Mouse (Mus musculus): ENCODE measurements at regions not wholly inside any gene's neighbourhood (a gene's known extent, or its start where the extent isn't known, plus 50 kb on each side); places are given as distances from the start of the nearest gene placed in this dataset.

- 12% methylated on average over 6 of the region's 6 CpGs for WGBS
- Histone ChIP-seq H3K9ac (replicated peaks; ENCODE audit: low read length) (0 out of 2 replicates have a peak overlapping the region, but pooled peaks have one; percentile 5), H3K4me2 (ENCODE audit: low read depth, low read length) (0 out of 2 replicates have a peak overlapping the region, but pooled peaks have one; percentile 49), H3K4me3 (ENCODE audit: low read length) (no peak overlapping the region), H3K4me1 (ENCODE audit: insufficient read depth, low read length) (peaks cover 17% of the 10 kb centered on the region), H3K36me3 (ENCODE audit: insufficient read depth, low read length) (no peaks in the 10 kb centered on the region), H3K27ac (peak overlapping the region; percentile 73), H3K9me3 (ENCODE audit: low read length) (no peaks in the 10 kb centered on the region), H3K27me3 (ENCODE audit: insufficient read depth, low read length) (no peaks in the 10 kb centered on the region)
- no peak for TF ChIP-seq CTCF (IDR thresholded peaks at IDR 0.05; ENCODE audit: low read depth)
- ATAC-seq, result peak; percentile 32
- peak; percentile 71 for DNase-seq (ENCODE audit: low spot score)
Observed at GRCm38 (mm10) chr17:9904525-9904991, 235.0 kb upstream of the Pabpc6 start.

DNA sequence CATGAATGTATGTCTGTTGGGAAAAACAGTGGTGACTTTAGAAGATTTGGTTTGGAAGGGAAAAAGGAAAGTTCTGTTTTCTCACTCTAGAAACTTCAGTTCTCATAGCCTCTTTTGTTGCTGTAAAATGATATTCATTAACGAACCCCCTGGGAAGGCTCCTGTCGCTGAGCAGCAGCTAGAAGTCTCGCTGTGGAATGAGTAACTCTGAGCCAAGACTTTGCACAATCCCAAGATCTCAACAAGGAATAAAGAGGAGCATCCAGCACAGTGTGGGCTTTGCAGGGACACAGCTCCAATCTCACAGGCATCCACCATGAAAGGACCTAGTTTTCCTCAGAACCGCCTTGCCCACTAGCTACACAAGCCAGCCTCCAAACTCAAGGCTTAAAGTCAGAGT, 233.8 kb upstream of the Pabpc6 start:
- H3K27me3 ChIP-seq (ENCODE audit: insufficient read depth, low read length), result no peaks in the 10 kb centered on the region
- DNase-seq (ENCODE audit: low spot score) (peak; percentile 79), ATAC-seq (peak; percentile 65)
- no peak overlapping the region for H3K4me3 ChIP-seq (ENCODE audit: low read length)
- WGBS, result 30% methylated on average over 4 of the region's 4 CpGs
- no peak overlapping the region for H3K4me2 ChIP-seq (ENCODE audit: low read depth, low read length)
- H3K27ac ChIP-seq, result peak overlapping the region; percentile 73
- TF ChIP-seq CTCF (IDR thresholded peaks at IDR 0.05; ENCODE audit: low read depth), result no peak
- H3K9me3 ChIP-seq (ENCODE audit: low read length), result no peaks in the 10 kb centered on the region
- H3K9ac ChIP-seq (replicated peaks; ENCODE audit: low read length), result no peak overlapping the region
- H3K36me3 ChIP-seq (ENCODE audit: insufficient read depth, low read length), result no peaks in the 10 kb centered on the region
- peaks cover 17% of the 10 kb centered on the region for H3K4me1 ChIP-seq (ENCODE audit: insufficient read depth, low read length)

DNA sequence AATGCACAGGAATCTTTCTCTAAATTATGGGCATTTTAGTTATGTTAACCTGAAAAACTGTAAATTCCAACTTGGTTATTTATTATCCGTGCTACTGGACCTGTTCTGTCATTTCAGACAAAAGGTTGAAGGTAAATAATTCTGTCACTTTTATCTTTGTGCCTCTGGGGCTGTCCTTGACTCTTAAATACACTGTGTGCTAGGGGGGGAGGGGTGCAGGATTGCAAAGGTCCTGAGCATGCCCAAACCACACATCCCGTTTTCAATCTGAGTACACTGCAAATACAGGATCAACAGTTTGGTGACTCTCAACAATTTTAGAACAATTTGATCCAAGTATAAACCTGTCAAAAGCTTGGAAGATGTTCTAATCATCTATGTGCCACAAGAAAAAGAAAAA, 227.4 kb upstream of the Pabpc6 start:
- no peak overlapping the region for H3K27ac ChIP-seq
- H3K4me1 ChIP-seq (ENCODE audit: insufficient read depth, low read length), result peaks cover 6% of the 10 kb centered on the region; the same call in 1 of the 2 replicates
- DNase-seq (ENCODE audit: low spot score) (no peak), ATAC-seq (no peak)
- H3K9ac ChIP-seq (replicated peaks; ENCODE audit: low read length), result no peak overlapping the region
- TF ChIP-seq CTCF (IDR thresholded peaks at IDR 0.05; ENCODE audit: low read depth), result no peak
- H3K4me2 ChIP-seq (ENCODE audit: low read depth, low read length), result no peak overlapping the region
- no peak overlapping the region for H3K4me3 ChIP-seq (ENCODE audit: low read length)
- WGBS, result 65% methylated on average over 2 of the region's 2 CpGs
- no peaks in the 10 kb centered on the region for H3K27me3 ChIP-seq (ENCODE audit: insufficient read depth, low read length)
- no peaks in the 10 kb centered on the region for H3K36me3 ChIP-seq (ENCODE audit: insufficient read depth, low read length)
- no peaks in the 10 kb centered on the region for H3K9me3 ChIP-seq (ENCODE audit: low read length)

- Histone ChIP-seq H3K4me1 (ENCODE audit: insufficient read depth, low read length) (peaks cover 6% of the 10 kb centered on the region; the same call in 1 of the 2 replicates), H3K4me3 (ENCODE audit: low read length) (no peak overlapping the region), H3K9ac (replicated peaks; ENCODE audit: low read length) (no peak overlapping the region), H3K36me3 (ENCODE audit: insufficient read depth, low read length) (no peaks in the 10 kb centered on the region), H3K27ac (no peak overlapping the region), H3K27me3 (ENCODE audit: insufficient read depth, low read length) (no peaks in the 10 kb centered on the region), H3K4me2 (ENCODE audit: low read depth, low read length) (no peak overlapping the region), H3K9me3 (ENCODE audit: low read length) (no peaks in the 10 kb centered on the region)
- ATAC-seq (no peak), DNase-seq (ENCODE audit: low spot score) (no peak)
- TF ChIP-seq CTCF (IDR thresholded peaks at IDR 0.05; ENCODE audit: low read depth), result no peak
- 84% methylated on average over 7 of the region's 7 CpGs for WGBS
Observed at GRCm38 (mm10) chr17:9895686-9896082, 226.2 kb upstream of the Pabpc6 start.

DNA sequence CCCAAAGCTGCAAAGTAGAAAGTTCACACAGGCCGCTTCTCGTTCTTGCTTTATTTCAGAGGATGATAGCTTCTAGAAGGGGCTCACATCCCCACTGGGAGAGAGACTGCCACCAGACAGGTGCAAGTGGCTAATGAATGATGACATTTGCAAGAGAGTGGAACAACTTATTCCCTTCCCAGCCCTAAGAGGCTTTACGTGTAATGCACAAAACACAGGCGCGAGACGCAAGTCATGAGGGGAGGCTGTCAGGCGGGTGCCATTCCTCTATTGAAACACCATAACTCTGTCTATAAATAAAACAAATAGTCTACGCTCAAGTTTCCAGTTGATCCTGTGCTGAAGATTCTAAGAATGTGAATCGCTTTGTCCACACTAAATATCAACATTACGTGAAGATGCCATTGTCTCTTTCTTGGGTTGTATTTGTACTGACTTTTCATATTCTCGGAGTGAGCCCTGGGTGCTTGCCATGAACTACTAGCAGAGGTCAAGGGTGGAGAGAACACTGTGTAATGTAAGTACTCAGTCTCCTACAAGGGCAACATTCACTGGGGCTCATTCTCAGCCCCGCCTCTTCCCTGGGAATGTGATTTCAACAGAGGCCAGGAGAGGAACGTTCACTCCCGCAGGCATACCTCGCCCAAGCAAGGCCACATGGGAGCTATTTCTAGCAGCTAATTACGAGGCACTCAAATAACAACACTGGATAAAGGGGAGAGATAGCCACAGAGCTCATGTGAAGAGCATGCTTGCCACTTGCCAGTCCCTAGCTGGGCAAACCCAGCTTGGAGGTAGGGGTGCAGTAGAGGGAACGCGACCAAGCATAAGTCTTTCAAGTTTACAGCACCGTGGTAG, 225.5 kb upstream of the Pabpc6 start:
- 64% methylated on average over 19 of the region's 19 CpGs for WGBS
- DNase-seq (ENCODE audit: low spot score) (no peak), ATAC-seq (no peak)
- no peak overlapping the region for H3K9ac ChIP-seq (replicated peaks; ENCODE audit: low read length)
- peaks cover 6% of the 10 kb centered on the region; the same call in 1 of the 2 replicates for H3K4me1 ChIP-seq (ENCODE audit: insufficient read depth, low read length)
- no peak overlapping the region for H3K4me3 ChIP-seq (ENCODE audit: low read length)
- no peak overlapping the region for H3K4me2 ChIP-seq (ENCODE audit: low read depth, low read length)
- no peaks in the 10 kb centered on the region for H3K27me3 ChIP-seq (ENCODE audit: insufficient read depth, low read length)
- no peaks in the 10 kb centered on the region for H3K36me3 ChIP-seq (ENCODE audit: insufficient read depth, low read length)
- TF ChIP-seq CTCF (IDR thresholded peaks at IDR 0.05; ENCODE audit: low read depth), result no peak
- no peaks in the 10 kb centered on the region for H3K9me3 ChIP-seq (ENCODE audit: low read length)
- H3K27ac ChIP-seq, result no peak overlapping the region

GRCm38 (mm10) chr17:9893966-9894365, 224.4 kb upstream of the Pabpc6 start:
- peak; percentile 61 for DNase-seq (ENCODE audit: low spot score)
- Histone ChIP-seq H3K9me3 (ENCODE audit: low read length) (no peaks in the 10 kb centered on the region), H3K27me3 (ENCODE audit: insufficient read depth, low read length) (no peaks in the 10 kb centered on the region), H3K4me1 (ENCODE audit: insufficient read depth, low read length) (peaks cover 6% of the 10 kb centered on the region; the same call in 1 of the 2 replicates), H3K36me3 (ENCODE audit: insufficient read depth, low read length) (no peaks in the 10 kb centered on the region), H3K4me3 (ENCODE audit: low read length) (no peak overlapping the region), H3K9ac (replicated peaks; ENCODE audit: low read length) (no peak overlapping the region), H3K4me2 (ENCODE audit: low read depth, low read length) (no peak overlapping the region), H3K27ac (no peak overlapping the region)
- TF ChIP-seq CTCF (IDR thresholded peaks at IDR 0.05; ENCODE audit: low read depth), result peak; percentile 68
- ATAC-seq, result no peak
- 53% methylated on average over 6 of the region's 6 CpGs for WGBS

- Histone ChIP-seq H3K27ac (no peak overlapping the region), H3K27me3 (ENCODE audit: insufficient read depth, low read length) (no peaks in the 10 kb centered on the region), H3K9me3 (ENCODE audit: low read length) (no peaks in the 10 kb centered on the region), H3K4me3 (ENCODE audit: low read length) (no peak overlapping the region), H3K36me3 (ENCODE audit: insufficient read depth, low read length) (no peaks in the 10 kb centered on the region), H3K4me1 (ENCODE audit: insufficient read depth, low read length) (peaks cover 14% of the 10 kb centered on the region), H3K4me2 (ENCODE audit: low read depth, low read length) (no peak overlapping the region), H3K9ac (replicated peaks; ENCODE audit: low read length) (no peak overlapping the region)
- TF ChIP-seq CTCF (IDR thresholded peaks at IDR 0.05; ENCODE audit: low read depth), result no peak
- ATAC-seq (no peak), DNase-seq (ENCODE audit: low spot score) (no peak)
- WGBS, result 32% methylated on average over 5 of the region's 5 CpGs
Observed at GRCm38 (mm10) chr17:9892776-9893175, 223.3 kb upstream of the Pabpc6 start.
